Mouse (Mus musculus) liver, postnatal 0 days (tissue): Measurements from ENCODE around the gene Cltc.

Experiments used
- CTCF ChIP-seq: sonication (generic); IDR thresholded peaks from 2 replicates; pipeline ENCODE4 v1.5.1; 2016; ENCODE audit warnings: antibody characterized with exemption, low read depth
- EP300 ChIP-seq: IDR thresholded peaks from 2 replicates; pipeline ENCODE4 v1.6.1; 2016; ENCODE audit warnings: antibody characterized with exemption, low read depth, mild to moderate bottlenecking

DNA sequence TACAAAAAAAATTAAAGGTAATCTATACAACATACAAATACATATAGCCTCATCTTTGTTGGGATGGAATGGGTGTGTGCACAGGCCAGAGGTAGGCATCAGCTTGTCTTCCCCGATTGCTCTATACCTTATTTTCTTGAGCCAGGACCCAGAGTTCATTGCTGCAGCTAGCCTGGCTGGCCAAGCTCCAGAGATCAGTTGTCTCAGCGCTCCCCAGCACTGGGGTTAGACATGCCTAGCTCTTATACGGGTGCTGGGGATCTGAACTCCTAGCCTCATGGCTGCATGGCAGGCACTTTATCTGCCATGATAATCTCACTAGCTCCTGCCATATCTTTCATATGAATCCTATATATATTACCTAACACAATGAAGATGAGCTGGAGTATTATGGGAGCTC, 89.2 kb downstream of the Cltc start:
- no peak for TF ChIP-seq CTCF
- no peak for TF ChIP-seq EP300
